Mouse (Mus musculus) T-cell, adult 66 days (primary cell): Measurements from ENCODE around the gene Rab1a. TPM values are rescaled to one million over a fixed set of nuclear protein-coding genes. Genes with fewer than 3 reads are reported as not detected.

Experiments
- total RNA-seq, 2 experiments: library from RNA; stranded (reverse); gene quantifications; 3 replicates in 1 of 2; 4 replicates in 1 of 2; pipeline ENCODE4 v1.2.4; 2023

Gene Rab1a
- 10 to 100 TPM; 69.9 to 71.2 TPM for total RNA-seq

DNA sequence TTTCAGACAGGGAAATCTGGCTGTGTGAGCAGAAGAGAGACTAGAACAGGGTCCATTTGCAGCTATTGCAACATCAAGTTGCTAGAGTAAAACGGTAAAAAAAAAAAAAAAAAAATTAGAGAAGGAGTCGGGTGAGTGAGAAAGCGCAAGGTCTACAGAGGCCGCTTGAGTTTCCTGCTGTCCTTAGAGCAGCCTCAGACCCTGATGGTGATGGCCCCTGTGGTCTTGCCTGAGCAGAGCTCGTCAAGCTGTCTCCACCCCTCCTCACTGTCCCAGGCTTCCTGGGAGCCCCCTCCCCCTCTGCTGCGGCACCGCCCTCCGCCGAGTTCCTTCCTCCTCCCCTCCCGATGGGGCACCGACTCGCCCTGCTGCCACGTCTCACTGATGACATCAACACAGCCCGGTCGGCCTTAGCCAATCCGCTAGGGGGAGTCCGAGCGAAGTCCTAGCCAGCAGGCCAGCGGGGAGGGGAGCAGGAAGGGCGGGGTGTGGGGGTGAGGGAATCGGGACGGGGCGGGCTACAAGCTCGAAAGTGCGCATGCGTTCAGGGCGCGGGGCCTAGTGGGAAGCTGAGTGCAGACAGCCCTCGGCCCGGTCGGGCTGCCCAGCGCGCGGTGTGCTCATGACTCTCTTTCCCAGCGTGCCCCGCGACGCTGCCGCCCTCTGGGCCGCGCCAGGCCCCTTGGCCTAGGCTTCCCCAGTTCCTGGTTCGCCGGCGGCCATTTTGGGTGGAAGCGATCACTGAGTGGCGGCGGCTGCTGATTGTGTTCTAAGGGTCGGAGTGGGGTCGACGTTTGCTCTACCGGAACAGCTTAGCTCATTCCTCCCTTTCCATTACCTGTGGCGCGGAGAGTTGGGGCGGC is at the start of gene Rab1a:
Rab1a (plus strand) TSS at position 720 of the 863 bp plus-strand sequence.

GRCm38 (mm10) chr11:20249296-20250110 is 48.3 kb downstream of the Rab1a start, which contains the start of gene Cep68:
Cep68 (minus strand) TSS chr11:20249429.

Other genes starting within 250 kb of the Rab1a start
- gene Actr2, start 88.5 kb upstream of the Rab1a start, total RNA-seq, result 100 to 1,000 TPM; 263 to 271 TPM
- gene Cep68, start 48.0 kb downstream of the Rab1a start, total RNA-seq, result 10 to 100 TPM; 39.0 to 43.8 TPM
- gene Slc1a4, start 131.3 kb downstream of the Rab1a start, total RNA-seq, result 1 to 10 TPM in 1 of 2 experiments, under 1 TPM in 1; 0.76 to 1.7 TPM